Mouse (Mus musculus) central nervous system, embryonic 18 days (tissue): ENCODE results near the gene Arap2. TPM values are rescaled to one million over a fixed set of nuclear protein-coding genes. Genes with fewer than 3 reads are reported as not detected.

Experiments used
- polyA plus RNA-seq: library from polyadenylated mRNA; depleted of rRNA; stranded (reverse); fragments of >200 nt; gene quantifications from 2 replicates; pipeline ENCODE4 v1.2.3, GENCODE M21; 2012; rRNA removed

Gene Arap2
- polyA plus RNA-seq, result 8.3 TPM in 2 replicates

DNA sequence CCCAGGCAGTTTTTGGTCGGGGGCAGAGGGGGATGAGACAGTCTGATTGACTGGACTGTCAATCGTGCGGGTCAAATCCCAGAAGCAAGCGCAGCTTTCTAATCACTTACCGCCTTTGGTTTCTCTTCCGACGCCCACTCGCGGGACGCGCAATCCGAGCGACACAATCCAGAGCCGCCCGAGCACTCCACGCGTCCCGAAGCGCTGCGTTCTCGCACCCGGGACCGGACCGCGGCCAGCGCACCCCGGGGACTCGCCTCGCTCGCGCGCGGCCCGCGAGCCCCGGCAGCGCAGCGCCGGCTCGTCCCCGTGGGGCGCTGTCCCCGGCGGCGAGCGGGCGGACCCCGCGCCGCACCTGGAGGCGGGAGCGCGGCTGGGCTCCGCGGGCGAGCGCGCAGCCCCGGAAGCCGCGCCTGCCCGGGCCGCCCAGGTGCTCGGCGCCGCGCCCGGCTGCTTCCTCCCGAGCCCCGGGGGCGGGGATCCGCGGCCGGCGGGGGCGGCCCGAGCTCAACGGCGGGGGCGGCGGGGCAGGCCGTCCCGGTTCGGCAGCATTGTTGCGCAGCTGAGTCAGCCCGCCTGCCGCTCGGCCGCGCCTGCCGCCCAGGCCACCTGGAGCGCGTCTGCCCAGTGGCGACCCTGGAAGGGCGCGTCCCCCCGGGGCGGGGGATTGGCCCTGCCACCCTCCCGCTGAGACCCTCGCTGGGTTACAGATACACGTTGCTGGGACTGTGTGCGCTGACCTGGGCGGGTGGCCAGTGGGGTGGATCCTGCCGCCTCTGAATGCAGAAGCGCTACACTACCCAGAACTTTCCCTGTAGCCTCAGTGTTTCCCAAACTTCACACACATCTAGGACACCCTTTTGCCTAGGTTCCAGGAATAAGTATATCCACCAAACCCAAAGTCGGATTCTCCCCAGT lies at the start of gene Arap2:
Gene Arap2, minus strand, starts transcription at position 376 of the 918 bp plus-strand sequence.

GRCm38 (mm10) chr5:62813402-62814071 lies 47.6 kb upstream of the Arap2 start, which contains the start of gene Dthd1:
Gene Dthd1, plus strand, starts transcription at chr5:62813823.

Other genes with a start within 250 kb of the Arap2 start
- gene Dthd1, start 47.7 kb upstream of the Arap2 start, polyA plus RNA-seq, result 0.03 TPM in 1 of 2 replicates, not detected in the other